Mouse (Mus musculus): ENCODE results near the gene Rhot2.

Rhot2 gene

DNA sequence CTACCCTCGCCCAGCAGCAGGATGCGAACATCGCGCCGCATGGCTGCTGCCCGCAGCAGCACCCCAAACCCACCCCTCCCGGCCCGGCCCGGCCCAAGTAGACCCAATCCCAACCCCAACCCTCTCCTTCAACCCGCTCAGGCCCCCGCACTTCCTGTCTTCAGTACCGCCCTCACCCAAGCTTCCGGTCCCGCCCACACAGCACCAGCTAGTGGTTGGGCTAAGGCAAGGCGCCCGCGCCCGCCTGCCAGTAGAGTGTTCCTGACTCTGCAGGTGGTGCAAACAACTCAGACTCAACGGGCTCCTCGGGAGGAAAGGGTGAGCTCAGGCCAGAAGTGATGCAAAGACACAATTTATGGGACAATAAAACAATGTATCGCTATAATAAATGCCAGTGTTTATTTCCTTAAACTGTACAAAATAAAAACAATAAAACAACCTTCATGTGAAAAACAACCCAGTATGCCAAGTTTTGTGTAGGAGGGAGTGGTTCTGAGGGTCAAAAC, at the start of gene Rhot2:
Gene Rhot2, minus strand, starts transcription at position 456 of the 506 bp plus-strand sequence.
- peak; percentile 92 to 96 for DNase-seq

DNA sequence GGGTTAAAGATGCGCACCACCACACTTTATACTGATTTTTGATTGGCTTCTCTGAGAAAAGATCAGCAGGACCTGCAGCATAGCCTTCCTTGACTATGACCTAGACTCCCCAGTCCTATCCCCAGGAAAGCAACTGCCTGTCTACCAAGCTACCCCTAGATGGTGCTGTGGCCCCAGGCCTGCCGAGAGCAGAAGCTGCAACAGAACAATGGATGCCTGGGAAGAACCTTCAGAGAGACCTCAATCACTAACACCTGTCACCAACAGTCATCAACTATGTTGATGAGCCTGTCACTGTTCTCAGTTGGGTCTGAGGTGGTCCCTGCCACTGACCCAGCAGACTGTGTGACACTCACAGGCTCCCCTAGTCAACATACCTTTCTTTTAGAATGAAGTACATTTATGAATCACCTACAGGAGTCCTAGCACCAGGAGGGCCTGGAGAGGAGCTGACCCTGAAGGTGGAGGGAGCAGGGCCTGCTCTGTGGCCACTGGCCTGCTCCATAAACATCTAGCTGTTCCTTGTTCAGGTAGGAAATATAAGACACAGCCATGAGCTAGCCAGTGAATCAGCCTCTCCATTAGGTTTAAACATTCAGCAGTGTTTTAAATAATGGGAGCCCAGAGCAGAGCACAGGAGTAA, 49.4 kb upstream of the Rhot2 start:
- DNase-seq = peak; percentile 83 to 88

DNA sequence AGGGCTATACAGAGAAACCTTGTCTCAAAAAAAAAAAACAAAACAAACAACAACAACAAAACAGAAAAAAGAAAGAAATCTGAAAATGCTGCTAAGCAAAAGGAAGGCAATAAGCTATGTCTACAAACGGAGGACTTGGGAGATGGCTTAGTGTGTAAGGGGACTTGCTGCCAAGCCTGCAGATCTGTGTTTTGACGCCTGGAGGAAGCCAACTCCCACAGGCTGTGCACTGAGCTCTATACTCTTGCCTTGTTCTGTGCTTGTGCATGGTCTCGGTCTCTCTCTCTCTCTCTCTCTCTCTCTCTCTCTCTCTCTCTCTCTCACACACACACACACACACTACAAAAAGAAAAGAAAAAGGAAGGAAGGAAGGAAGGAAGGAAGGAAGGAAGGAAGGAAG, 44.2 kb upstream of the Rhot2 start:
- no peak for DNase-seq

DNA sequence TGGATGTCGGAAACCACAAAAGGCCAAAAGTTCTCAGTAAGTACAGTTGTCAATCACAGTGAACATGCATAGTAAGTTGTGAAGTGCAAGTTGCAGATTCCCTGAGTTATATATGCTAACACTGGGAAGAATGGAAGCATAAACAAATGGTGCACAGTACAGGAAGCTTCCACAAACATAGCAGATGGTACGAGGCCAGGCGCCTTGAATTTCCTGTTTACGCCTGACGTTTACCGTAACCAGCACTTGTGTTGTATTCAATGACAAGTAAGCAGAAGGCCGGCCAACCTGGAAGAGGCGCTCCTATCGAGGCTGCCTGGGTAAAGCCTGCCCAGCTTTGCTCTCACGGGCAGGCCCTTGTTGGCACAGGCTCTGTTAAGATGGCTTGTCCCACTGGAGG, 42.8 kb upstream of the Rhot2 start:
- DNase-seq = no peak

DNA sequence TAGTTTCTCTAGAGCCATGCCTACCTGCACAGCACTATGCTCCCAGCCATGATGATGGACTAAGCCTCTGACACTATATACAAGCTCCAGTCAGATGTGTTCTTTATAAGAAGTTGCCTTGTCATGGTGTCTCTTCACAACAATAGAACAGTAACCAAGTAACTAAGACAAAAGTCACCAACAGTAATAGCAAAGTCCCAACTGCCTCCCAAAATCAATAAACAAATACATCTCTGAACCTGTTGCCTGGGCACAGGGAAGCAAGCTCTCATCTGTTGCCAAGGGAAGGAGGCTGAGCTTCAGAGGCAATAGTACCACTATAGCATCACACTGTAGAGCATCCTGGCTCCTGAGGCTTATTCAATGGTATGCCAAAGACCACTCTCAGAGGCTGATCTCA, 42.2 kb upstream of the Rhot2 start:
- DNase-seq = no peak

DNA sequence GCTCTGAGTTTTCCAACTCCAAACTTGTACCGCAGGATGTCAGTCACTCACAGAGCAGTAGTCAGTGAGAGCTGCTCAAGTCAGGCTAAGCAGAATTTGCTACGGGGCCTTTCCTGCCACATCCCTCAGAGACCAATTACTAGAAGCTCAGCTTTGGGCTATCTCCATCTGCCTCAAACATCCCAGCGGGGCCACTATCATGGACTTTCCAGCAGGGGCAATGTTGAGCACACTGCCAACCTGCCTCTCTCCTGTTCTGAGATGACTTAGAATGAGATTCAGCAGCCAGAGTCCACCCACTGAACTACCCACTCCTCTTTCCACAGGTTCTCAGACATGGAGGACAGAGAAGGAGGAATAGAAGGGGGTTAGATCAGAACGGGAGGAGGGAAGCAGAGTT, 41.0 kb upstream of the Rhot2 start:
- DNase-seq = peak; percentile 43 to 68

DNA sequence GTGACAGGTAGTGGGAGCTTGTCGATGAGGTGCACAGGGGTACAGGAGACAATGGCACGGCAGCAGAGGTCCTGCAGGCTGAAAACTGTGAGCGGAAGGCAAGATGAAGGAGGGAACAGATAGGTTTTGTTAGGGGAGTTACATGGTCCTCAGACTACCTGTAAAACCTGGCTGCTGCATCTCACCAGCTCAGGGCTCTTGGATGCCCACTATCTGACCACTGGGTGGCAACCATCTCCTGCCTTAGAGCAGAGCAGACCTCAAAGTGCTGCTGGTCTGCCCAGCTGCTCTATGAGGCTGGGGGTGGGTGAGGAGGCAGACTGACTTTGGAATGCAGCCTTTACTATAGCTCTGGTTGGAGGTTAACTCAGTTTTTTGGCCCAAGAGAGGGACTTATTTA, 39.2 kb upstream of the Rhot2 start:
- DNase-seq = no peak

DNA sequence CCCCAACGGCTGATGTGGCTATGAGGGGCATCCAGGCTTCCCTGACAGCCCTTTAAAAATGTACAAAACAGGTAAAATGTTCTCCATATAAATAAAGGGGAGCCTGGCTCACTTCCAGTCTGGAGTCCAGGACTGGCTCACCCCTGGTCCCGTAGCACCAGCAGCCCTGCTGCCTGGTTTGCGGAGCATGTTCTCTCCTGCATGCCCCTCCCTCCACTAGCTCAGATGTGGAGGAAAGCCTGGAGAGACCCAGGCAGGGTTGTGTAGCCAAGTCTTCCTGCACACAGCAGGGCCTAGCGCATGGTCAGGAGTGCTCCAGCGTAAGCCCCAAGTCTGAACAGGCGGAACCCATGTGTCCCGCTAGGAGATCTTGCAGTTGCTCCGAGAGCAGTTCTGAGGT, 38.6 kb upstream of the Rhot2 start:
- no peak for DNase-seq

DNA sequence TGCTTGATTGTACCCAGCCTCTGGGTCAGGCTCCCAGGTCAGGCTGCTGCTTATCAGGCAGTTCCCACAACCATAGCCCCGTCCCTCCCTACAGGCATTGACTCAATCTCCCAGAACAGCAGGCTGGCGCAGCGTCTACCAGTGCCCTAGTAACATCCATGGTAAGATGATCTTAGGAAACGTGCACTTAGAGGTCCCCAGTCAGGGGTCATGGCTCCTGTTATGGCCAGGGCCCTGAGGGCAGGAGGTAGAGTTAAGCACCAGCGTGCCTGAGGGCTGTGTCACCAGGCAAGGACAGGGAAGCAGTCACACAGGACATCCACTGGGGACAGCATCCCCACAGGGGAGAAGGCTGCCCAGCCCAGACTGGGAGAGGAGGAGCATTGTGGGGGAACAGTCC, 37.7 kb upstream of the Rhot2 start:
- no peak for DNase-seq

DNA sequence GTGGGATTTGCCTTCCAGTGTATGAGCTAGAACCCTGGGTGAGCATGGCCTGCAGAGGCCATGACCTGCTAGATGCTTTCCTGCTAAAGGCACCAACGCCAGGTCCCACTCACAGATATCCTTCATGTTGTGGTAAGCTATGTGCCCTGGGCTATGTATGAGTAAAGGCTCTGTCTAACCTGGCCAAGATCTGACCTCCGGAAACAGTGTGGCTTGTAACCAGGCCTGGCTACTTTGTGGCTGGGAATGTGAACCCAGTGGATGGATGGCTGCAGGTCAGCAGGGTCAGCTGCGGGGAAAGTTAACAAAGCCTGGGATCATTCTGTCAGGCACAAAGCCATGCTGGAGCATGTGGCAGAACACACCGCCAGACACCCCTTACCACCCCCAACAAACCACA, 37.0 kb upstream of the Rhot2 start:
- DNase-seq = no peak

DNA sequence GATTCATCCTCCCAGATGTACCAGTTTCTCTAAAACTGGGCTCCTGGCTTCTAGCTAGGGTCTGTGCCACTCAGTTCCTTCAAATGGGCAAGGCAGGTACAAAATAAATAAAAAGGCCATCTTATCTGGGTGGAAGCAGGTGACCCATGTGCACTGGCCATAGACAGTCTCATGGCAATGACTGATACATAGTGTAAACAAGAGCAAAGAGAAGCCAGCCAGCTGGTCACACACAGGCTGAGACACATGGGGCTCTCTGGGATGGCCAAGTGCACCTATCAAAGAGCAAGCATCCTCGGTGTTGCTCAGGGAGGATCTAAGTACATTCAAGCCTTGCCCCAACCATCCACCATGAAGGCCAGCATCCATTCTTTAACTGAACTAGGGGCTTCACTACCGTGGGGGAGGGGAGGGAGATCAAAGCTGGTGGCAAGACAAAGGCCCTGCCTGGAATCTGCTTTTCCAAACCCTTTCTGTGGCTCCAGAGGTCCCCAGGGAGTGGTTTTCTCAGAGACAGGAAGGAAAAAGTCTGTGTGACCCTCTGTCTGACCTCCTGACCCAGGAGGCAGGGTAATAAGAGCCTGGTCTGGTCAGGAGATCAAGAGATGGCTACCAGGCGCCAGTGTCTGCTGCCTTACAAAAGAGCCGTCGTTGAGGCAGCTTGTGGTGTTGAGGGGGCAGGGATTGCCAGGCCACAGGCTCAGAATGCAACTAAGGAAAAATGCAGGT, 36.4 kb upstream of the Rhot2 start:
- peak in 1 of 2 experiments; percentile 35 for DNase-seq

DNA sequence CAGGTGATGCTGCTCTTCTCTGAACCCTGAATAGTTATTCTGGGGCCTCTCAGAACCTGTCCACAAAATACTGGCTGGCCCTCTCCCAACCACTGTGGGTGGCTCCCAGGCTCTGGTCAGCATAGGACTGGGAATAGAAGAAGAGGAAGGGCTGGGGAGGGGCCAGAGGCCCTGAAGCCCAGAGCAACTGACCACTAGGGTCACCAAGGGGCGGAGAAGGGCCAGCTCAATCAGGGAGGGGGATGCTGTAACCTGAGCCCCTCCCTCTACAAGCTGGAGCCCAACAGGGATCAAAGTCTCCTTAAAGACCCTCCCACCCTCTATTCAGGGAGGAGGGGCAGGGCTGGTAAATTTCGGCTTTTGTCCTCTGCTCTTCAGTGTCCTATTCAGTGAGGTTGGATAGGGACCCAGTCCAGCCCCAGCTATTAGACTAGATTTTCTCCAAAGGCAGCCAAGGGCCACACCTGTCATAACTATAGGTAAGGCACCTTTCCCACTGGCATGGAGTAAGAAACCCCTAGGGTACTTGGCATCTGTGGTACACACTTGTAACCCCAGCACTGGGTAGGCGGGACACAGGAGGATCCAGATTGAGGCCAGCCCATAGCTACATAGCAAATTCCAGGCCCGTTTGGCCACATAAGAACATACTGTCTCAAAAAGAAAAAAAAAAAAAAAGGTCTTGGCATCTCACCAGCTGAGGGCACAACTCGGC, 35.7 kb upstream of the Rhot2 start, which contains the start of gene Wfikkn1:
Gene Wfikkn1, minus strand, starts transcription at position 663 of the 715 bp plus-strand sequence.
- no peak for DNase-seq

DNA sequence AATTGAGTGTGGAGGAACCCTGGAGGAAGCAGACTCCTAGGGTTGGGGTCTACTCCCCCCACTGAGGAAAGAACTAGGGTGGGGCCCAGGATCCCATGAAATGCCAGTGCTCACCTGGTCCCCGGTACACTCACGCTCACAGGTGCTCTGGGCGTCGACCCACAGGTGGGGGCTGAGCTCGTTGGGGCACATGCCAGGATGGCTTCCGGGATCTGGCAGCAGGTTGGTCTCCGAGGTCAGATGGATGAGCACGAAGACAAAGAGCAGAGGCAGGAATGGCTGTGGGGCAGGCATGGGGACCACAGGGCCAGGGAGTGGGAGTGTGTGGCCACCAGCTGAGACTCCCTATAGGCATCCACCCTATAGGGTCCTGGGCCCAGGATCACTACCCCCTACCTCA, 35.1 kb upstream of the Rhot2 start:
- DNase-seq = peak; percentile 37 to 56

DNA sequence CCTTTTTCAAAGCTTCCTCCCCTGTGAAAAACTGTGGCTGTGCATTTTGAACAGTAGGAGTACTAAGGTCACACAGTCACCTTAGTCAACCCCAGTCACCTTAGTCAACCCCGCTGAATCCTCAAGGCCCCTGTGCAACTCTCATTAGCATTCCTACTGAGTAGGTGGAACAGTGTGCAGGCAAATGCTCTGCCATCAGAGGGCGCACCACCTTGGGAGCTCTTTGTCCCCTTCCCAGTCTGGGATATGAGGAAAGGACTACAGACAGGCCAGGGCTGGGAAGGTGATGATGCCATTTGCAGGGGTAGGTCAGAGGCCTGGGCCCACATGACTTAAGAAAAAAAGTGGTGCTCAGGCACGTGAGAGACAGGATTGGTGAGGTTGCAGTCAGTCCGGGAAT, 34.6 kb upstream of the Rhot2 start:
- peak; percentile 56 to 69 for DNase-seq

DNA sequence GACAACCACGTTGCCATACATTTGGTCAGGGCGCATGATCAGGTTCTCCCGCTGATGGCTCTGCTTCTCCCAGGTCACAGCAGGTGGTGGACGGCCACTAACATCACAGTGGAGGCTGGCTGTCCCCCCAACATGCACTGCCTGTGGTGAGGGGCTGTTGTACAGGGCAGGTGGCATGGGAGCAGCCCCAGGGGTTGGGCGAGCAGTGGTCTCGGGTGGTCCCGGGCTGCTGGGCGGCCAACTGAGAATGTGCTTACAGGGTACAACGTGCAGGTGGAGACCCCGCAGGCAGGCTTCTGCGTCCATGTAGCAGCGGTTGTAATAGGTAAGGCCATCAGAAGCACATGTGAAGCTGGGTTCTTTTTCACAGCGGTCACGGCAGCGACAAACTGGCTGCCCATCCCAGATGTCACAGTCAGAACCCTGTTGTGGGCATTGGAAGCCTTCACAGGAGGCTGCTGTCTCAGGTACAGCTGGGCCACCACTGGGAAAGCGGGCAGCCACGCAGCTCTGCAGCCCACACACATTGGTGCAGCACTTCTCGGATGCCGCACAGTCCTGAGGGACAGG, 34.0 kb upstream of the Rhot2 start:
- DNase-seq = peak in 1 of 2 experiments; percentile 53

DNA sequence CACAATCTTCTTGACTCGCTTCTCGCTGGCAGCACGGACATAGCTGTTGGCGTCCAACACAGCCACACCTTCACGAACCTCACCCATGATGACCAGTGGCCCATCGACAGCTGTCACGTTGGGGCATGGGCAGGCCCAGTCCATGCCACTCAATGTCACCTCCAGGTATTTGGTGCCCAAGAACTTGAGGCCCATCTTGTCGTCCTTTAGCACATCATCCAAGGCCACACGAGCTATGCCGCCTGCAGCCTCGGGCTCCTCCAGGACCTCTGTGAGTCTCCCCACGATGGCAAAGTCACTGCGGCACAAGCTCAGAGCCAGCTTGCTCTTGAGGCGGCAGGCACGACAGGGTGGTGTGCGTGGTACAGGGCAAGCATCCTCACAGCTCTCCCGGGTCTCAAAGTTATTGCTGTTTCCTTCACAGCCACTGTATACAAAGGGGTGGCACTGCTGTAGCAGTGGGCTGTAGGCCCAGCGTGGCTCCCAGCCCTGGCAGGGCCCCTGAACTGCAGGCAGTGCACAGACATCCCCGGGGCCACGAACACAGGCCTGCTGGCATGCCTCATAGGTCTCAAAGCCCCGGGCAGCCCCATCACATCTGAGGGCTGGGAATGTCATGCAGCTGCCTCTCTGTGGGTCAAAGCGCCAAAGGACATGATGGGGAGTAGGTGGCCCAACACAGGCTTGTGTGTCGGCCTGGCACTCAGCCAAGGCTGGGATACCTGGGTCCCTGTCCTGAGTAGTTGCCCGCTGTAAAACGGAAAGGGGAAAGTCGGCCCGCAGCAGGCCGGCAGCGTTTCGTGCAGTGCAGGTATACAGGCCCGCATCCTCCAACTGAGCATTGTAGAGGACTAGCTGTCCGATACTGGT, 33.3 kb upstream of the Rhot2 start:
- peak; percentile 42 to 62 for DNase-seq

DNA sequence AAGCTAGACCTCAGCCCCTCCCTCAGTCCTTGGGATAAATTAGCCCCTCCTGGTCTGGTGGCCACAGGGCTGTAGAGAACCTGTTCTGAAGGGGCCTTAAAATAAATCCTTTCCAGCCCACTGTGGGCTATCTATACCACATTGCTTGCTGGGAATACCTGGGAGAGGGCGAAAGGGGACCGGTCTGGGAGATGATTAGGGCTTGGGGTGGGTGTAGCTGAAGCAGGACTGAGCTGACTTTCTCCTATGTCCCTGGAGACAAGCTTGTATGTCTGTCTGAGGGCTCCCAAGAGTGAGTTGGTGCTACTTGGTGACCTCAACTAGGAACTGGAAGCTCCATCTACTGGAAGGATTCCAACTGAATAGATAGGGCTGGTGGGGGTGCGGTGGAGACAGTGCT, 32.4 kb upstream of the Rhot2 start:
- DNase-seq = peak in 1 of 2 experiments; percentile 17

DNA sequence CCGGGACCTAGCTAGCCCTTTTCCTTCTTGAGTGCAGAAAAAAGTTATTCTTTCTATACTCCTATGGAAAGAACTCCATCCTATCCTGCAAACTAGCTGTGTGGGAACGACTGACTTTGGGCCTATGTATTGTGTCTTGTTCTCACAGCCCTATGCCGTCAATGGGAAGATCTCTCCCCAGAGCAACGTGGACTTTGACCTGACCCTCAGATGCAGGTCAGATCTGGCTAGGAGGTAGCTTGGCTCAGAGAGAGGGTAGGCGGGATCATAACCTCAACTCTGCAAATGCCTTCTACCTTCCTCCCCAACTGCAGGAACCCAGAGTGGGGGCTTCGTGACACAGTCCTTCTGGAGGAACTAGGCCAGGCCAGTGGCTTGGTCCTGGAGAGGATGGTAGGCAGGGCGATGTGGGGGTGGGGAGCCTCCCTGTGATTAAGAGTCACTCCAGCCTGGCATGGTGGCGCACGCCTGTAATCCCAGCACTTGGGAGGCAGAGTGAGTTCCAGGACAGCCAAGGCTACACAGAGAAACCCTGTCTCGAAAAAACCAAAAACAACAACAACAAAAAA, 31.8 kb upstream of the Rhot2 start:
- peak in 1 of 2 experiments; percentile 55 for DNase-seq

DNA sequence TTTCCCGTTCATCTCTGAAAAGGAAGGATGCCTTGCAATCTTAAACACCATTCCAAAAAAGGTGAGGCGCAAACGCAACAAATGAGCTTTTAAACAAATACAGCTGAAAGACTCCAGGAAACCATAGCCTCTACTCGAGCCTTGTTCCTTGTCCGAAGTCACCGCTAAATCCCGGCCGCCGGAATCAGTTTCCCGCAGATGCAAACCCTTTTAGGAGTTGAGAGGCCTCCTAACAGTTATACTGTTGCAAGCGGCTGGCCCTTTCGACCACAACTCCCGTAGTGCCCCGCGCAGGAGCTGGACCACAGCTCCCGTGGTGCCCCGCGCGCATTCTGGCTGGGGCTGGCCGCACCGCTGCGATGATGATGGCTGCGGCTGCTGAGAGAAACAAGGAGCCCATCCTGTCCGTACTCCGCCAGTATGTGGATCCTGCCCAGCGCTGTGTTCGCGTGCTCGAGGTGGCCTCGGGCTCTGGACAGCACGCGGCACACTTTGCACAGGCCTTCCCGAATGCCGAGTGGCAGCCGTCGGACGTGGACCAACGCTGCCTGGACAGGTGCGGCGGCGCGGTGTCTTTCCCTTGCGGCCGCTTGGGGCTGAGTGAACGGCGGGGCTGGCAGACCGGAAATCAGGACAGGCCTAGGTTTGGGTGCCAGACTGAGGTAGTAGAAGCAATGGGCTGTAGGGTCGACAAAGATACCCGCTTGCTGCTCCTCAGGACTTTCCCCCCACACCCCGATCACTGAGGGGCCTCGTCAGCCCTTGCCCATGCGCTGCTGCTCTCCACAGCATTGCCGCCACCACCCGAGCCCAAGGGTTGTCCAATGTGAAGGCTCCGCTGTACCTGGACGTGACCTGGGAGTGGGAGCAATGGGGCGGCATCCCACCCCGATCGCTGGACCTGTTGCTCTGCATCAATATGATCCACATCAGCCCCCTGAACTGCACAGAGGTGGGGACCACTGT, 30.8 kb upstream of the Rhot2 start:
- DNase-seq = peak; percentile 94 to 95

DNA sequence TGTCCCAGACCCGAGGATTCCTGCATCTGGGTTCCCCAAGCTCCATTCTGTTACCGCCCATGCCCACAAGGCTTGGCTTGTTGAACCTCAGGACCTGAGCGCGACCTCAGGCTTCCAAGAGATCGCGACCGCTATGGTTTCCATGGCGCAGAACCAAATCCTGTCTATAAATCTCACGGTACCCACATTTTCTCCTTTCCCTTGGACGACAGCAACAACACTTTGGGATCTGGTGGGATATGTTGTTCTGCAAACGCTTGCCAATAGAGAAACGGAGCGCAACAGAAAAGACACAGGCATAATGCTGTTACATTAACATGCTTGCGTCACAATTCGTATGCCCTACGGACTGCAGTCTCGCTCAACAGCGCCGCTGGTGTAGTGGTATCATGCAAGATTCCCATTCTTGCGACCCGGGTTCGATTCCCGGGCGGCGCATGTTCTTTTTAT, 30.1 kb upstream of the Rhot2 start, which contains the start of gene Mettl26:
Gene Mettl26, plus strand, starts transcription at position 354 of the 450 bp plus-strand sequence.
- peak; percentile 96 for DNase-seq
